Mouse (Mus musculus) heart, adult 18-20 months (tissue): ENCODE measurements around the gene Fxn. TPM values are rescaled to one million over a fixed set of nuclear protein-coding genes. Genes with fewer than 3 reads are reported as not detected.

ENCODE experiments used
- DNase-seq, 2 experiments: peaks; one replicate each; pipeline ENCODE4 v3.0.0; 2021 to 2022; ENCODE audit warnings: mixed read lengths in 1 of 2
- total RNA-seq, 2 experiments: library from RNA; stranded (reverse); gene quantifications; 2 replicates each; pipeline ENCODE4 v1.2.3; 2021

Fxn gene
- total RNA-seq, 2 experiments from 2014 or later, result 26.1 to 30.0 TPM

DNA sequence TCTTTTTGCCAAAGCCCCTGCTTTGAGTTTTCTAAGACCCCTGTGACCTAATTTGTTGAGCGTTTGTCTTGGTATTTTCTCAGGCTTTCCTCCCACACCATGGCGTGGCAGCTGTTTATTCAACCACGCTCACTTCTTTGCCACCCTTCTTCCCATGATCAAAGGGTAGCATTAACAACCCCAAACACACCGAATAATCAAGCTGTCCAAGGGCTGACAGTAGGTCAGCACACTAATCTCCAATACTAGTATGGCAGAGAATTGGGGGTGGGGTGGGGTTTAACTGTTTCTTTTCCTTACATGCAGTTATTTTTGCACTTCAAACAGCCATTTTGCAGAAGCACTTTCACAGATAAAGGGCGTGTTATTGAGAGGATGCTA lies 21.4 kb upstream of the Fxn start:
- no peak for DNase-seq

DNA sequence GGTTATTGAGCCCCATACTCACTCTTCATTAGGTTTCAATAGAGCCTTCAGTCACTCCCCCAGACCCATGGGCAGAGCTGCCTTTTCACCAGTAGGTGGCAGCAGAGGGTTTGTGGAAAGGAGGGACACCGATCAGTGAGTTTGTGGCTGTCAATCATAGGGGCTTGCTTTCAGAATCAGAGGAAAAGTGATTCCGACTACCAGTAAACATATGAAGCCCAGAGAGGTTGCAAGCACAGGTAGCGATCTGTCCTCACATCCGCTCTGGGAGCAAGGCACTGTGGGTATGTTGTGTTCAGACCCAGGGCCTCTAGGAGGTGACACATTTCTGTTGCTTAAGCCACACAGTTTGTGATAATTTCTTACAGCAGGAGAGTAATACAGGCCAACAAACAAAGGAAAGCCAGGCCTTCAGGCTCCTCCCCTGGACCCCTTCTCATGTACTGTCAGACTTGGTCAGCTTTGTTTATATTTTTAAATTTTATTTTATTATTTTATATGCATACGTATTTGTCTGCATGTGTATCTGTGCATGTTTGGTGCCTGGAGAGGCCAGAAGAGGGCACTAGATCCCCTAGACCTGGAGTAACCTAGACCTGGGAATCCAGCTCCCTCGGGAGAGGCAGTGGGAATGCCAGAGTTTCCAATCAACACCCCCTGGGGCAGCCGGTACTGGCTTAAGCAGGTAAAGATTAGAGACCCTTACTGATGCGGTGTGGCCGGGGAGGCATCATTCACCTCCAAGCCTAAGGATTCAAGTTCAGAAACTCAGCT lies 20.8 kb upstream of the Fxn start:
- DNase-seq, result peak; percentile 57 to 82

DNA sequence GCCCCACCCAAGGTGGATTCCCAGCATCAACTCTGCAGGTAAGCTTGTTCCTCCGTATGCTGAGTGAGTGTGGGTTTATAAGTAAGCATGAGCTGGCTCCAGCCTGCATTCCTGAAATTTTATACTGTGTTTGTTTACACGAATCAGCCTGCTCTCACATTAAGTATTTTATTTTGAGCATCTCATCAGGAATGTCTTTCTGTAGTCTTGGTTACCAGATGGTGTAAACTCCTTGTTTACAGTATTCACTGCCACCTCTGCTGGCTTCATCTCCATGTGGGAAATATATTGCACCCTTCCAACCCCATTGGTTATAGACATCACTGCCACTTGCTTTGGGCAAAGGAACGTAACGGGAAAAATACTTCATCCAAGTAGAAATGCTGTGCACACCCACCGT lies 13.1 kb upstream of the Fxn start:
- no peak for DNase-seq

DNA sequence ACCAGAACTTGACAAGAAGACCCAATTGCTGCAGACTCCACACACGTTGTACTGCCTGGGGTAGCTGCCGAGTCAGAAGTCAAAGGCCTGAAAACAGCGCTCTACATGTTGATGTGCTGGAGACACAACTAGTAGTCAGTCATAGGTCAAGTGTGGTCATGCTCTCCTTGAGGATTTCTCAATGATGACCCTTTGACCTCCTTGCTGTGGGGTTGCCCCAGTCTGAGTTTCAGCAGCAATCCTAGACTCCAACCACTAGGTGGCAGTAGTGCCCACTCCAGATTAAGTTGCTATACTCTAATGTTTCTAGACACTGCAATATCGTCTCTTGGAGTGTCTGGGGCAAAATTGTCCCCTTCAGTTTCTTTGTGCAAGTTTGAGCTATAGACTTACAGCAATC lies 3.8 kb upstream of the Fxn start:
- peak; percentile 50 to 78 for DNase-seq

DNA sequence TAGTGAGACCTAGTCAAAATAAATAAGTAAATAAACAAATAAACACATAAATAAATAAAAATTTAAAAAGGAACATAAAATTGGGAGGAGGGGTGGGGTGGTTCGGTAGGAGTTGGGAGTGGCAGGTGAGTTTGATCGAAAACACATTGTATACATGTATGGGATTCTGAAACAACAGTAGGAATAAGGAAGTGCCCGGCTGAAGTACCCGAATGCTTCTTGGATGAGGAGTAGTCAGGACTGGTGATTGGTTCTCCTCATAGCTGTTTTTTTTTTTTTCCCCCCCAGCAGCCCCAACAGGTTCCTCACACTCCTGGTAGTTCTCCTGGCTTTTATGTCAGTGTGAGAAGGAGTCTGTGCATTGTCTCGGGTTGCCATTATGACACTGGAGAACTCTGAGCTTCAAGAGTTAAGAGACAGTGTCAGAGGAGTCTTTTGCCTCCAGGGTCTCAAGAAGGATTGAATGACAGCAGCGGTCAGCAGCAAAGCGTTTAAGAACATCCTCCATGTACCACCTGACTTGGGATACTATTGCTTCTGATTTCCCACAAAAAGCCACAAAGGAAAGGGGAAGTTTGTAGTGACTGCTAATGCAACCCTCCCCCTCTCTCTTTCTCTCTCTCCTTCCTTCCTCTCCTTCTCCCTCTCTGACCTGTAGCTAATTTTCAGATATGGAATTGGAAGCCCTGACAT lies 1.0 kb upstream of the Fxn start:
- DNase-seq, result no peak

DNA sequence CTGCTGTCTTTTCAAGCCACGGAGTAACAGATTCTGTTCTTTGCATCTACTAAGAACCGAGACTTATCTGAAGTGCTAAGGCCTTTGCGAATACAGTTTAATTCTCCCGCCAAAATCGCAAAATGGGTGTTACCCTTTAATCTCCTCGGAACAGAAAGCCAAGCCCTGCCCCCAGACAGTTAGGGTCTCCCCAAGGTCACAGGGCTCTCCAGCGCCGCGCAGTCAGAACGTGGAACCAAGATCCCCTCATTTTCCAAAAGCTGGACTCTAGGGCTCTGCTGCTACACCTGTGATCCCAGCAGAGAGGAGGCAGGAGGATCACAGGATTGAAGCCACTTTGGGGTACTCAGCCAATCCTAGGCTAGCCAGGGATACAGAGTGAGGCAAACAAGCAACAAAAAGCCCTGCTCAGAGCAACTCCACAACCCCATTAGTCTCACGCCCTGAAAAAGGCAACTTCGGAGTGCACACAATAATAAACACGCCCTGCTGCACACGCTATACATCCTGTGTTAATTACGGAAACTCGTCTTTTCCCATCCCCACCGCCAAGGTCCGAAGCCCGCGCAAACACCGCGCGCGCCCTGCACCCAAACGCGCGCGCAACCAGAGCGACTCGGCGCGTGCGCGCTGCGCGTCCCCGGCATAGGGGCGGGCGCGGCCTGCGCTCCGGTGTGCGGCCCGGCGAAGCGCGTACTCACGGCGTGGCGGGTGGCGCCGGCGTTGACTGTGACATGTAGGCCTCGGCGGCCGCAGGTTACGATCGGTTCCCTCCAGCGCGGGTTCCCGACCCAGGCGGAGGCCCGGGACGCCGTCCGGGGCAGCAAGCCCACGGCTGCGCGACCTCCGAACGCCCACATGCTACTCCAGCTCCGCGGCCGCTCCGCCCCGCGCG lies 452 bp downstream of the Fxn start:
- DNase-seq, result peak; percentile 86 to 87

DNA sequence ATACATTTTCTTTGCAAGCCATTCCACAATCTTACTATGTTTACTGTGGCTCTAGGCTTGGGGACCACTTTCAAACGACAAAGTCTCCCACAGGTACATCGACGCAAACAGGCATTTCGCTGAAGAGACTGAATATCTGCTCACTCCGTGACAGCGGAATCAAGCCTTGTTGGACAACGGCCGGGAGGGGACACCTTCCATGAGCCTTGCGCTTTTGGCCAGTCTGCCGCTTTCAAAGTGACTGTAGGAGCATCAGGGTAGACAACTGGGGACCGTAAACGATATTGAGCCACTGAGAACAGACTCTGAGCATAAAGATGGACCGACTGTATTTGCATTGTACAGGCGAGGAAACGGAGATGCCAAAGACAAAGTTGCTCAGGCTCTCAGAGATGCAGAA lies 1.5 kb downstream of the Fxn start:
- DNase-seq, result no peak

DNA sequence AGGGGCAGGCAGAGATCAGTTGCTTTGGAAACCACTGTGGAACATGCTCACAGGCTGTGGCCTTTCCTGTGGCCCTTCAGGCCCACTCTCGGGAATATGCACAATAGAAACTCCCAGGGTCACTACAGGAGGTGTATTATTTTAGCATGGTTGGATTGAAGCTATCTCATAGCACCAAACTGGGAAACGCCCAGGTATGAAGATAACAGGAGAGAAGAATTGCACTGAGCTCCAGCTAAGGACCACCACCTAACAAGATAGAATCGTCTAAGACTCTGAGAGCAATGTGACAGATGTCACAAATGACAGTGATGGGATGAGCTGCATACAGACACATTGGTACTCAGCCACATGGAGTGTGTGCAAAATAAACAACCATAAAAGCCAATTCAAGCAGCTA lies 6.1 kb downstream of the Fxn start:
- DNase-seq, result no peak

DNA sequence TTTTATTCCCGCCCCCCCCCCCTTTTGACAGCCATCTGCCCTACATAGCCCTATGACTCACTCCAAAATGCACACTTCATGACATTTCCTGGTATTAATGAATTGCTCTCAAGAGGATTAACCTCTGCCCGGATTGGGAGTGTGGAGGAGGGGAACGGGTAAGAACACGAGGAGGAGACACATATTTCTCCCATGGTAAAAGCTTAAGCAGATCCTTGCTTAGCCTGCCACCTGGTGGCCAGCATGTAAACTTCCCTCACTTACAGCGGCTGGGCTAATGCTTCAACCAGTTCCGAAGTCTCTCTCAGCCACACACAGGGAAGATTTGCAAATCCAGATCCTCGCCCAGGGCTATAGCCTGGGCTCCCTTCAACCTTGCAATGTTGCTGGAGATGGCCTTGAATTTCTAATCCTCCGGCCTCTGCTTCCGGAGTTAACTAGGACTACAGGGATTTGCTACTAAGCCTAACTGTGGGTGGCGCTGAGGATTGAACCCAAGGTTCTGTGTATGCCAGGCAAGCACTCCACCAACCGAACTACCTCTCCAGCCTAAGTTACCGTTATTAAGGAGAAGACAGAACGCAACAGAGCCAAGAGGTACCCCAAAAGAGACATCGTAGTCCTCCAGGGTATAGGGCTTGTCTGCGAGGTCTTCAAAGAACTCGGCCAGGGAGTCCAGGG lies 8.5 kb downstream of the Fxn start:
- peak; percentile 85 to 90 for DNase-seq

DNA sequence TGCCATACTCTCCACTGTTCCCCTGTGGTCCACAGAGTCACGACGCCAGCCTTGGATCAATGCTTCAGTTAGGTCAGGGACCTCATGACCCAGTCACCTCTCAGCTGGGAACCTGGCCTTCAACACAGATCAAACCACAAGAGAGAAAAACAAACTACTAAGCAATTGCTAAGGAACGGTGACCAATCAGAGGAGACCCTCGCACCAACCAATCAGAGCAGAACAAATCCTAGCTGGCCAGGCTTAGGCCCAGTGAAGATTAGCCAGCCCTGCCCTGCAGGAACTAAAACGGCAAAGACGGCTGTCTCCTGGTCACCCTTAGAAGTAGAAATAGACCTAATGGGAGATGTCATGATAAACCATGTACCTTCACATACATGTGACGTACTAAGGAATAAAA lies 9.1 kb downstream of the Fxn start:
- peak; percentile 48 to 62 for DNase-seq

DNA sequence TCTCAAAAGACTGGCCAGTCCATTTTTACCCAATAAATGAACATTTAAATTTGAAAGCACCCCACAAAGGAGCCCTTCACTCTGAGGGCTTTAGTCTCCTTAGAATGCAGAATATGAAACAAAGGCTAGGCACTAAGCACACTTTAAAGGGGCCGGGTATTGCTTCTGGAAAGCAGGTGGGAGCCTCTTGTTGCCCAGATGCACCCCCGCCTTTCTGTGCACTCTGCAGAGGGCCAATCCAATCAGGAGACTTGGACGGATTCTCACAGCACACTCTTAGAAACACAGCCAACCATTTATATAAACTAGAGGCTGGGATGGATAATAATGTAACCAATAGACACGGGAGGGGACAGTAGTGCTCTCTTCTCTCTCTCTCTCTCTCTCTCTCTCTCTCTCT lies 11.9 kb downstream of the Fxn start:
- no peak for DNase-seq

DNA sequence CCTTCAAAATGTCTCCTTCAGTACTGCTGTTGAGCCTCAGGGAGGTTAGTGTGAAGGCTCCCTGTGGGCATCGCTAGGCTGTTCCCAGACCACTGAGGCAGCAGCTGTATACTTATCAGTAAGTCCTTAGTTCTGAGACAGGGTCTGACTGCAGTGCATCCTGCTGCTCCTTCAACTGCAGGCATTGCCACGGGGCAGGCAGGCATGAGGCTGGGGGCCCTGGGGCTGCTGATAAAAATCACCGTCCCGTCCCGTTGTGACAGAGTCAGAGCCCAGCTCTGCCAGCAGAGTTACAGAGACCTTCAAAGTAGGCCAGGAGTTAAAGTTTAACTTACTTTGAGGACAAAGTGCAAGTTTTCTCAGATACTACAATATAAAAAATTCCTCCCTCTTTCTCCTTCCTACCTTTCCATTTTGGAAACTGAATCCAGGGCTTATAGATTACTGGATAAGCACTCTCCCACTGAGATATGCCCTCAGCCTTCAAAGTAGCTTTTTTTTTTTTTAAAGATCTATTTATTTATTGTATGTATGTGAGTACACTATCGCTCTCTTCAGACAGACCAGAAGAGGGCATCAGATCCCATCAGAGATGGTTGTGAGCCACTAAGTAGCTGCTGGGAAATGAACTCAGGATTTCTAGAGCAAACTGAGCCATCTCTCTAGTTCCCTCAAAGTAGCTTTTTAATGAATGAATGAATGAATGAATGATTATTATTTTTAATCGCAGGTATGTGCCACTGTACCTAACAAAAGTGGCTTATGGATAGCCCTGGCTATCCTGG lies 14.2 kb downstream of the Fxn start:
- no peak for DNase-seq

DNA sequence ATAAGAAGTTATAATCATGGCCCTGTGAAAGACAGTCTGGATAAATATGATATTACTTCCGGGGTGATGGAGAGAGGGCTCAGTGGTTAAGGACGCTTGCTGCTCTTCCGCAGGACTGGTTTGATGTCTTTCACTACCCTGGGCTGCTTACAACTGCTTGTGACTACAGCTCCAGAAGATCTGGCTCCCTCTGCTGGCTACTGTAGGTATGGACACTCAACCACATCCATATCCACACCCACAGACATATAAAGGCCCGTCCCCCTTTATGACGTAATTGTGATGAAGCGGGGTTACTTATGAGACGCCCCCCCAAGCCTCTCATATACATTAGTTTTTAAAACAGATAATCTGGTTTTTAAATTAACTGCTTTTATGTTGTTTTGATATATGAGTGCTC lies 15.4 kb downstream of the Fxn start:
- peak; percentile 80 to 89 for DNase-seq

DNA sequence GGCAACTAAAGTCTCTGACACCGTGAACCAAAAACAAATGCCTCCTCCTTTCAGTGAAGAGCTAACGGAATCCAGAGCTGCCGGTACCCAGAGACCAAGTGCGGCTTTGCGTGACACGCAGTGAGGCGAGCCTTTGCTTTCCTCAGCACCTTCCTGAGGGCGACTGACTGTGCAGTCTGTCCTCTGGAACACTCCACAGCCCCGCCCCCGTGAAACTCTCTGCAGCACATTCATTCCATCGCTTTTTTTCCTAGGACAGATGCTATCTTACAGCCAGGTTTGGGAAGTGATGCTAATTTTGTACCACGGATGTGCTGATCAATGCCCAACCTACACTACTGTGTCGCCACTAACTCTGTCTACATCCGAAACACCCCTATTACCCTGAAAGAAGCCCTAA lies 17.7 kb downstream of the Fxn start:
- no peak for DNase-seq

DNA sequence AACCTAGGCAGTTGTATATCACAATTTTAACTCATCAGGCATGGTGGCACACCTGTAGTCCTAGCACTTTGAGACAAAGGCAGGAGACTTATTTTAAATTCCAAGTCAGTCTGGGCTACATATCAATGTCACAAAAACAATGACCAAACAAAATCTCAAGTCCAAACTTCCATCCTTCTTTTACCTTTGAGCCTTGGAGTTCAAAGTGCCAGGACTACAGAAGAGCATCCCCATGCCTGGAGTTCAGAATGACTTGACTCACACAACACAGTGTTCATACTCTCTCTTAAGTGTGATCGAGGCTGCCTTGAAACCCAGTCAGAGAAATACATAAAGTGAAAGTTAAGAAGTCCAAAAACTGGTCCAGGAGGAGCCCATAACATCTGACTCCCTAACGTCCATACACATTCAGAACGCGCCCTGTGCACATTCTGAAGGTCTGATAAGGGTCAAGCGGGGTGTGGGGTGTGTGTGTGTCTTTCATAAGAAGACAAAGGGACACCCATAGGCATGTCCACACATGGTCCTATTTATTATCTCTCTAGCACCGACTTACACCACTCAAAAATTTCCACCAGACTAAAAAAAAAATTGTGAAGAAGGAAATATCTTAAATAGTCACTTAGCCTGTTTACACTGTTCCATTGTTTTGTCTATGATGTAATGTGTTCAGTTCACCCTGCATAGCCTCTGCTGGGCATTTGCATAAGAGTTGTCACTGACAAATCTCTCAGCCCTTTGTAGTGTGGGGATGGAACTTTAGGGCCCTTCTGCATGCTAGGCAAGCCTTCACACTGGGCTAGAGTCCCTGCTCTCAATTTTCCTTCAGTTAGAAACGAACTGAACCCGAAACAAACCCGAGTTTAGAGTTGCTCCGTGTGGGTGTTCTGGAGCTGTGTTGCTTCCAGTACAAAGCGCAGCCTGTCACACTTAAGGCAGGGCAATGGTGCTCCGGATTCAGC lies 20.7 kb downstream of the Fxn start:
- no peak for DNase-seq

DNA sequence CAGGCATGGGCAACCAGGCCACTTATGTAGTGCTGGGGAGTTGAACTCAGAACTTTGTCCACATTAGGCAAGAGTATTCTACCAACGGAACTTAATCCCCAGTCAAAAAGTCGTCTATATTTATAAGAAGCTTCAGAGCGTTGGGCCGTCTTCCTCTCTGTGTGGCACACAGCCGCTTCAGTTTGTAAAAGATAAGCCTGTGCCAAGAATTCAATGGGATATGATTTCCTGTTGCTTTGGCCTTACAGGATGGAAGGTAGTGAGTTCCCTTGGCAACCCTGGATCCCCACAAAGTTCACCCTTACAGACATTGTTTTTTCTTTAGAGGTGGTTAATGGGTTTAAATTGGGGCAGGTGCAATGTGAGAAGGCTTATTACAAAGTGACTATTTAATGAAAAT lies 22.0 kb downstream of the Fxn start:
- peak; percentile 26 to 37 for DNase-seq

DNA sequence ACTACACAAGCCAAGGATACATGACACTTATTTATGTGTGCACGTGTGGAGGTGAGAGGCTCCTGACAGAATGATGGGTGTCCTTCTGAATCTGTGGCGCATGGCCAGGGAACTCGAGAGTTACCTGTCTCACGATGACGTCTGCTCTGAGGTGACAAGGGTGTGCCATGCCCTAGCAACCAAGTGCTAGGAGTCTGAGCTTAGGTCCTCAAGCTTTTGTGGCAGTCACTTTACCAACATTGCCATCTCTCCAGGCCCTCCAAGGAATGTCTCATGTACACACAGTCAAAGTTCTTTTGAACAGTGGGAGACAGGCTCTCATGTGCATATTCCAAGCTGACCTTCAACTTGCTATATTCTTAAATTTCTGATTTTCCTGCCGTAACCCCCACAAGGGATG lies 22.4 kb downstream of the Fxn start:
- DNase-seq, result no peak

DNA sequence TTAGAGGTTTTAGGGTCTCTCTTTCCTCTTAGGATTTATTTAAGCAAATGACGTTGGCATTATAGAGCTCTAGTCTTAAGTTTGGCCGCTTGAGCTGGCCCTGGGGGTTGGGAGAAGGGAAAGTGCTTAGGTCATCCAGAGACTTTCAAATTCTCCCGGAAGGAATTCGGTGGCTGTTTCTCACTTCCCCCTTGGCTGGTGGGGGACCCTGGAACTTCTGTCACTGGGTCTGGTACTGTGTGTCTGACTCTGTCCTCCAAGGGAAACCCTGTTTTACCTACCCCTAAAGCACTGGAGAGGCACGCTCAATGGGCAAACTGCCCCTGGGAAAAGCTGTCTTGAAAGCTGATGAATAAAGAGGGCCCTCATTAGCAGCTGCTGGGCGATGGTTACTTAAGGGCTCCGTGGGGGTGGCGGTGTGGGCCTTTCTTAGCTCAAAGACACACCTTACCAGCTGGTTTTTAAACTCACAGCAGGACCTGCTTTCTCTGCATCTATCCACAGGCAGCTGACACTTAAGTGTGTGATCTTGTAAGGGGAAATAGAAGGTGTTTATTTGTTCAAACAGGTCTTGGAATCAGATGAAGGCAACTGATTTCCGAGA lies 26.6 kb downstream of the Fxn start:
- no peak for DNase-seq

DNA sequence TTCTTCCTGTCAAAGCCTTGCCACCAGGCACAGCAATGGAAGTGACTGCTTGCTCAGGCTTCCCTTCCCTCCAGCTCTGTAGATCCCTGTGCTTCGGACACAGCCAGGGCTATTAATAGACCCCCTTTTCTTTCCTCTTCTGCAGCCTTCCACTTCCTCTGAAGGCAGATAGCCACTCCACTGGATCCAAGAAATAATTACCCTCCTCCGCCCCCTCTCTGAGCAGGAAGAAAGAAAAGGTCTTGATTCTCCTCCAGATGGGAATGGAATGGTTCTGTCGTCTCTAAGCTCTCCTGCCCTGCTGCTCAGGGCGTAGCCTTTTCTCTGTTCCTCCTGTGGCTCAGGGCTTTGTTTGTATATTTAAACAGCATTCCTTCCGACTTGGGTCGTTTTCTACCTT lies 28.5 kb downstream of the Fxn start:
- peak; percentile 38 to 61 for DNase-seq

DNA sequence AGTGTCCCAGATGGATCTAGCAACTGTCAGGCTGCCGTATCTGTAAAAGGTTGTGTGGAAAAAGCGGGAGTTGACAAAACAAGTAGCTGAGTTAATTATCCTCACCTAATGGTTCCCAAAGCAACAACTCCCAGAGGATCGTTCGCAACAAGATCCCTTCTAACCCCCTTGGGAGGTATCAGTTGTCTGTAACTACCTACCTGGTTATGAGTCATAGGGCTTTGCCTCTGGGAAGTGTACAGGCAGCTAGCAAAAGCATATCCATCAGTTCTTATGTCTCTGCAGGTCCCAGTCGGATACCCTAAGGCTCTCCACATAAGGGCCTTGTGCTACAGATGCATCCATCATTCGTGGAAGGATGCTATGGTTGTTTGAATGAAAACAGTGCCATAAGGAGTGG lies 37.1 kb downstream of the Fxn start:
- no peak for DNase-seq
